Mouse (Mus musculus) right cerebral cortex, postnatal 4 days (tissue): Measurements from ENCODE around the gene Ube2m.

Experiments
- DNase-seq: peaks from one replicate; pipeline ENCODE4 v3.0.0-alpha.2; 2022

Ube2m gene

DNA sequence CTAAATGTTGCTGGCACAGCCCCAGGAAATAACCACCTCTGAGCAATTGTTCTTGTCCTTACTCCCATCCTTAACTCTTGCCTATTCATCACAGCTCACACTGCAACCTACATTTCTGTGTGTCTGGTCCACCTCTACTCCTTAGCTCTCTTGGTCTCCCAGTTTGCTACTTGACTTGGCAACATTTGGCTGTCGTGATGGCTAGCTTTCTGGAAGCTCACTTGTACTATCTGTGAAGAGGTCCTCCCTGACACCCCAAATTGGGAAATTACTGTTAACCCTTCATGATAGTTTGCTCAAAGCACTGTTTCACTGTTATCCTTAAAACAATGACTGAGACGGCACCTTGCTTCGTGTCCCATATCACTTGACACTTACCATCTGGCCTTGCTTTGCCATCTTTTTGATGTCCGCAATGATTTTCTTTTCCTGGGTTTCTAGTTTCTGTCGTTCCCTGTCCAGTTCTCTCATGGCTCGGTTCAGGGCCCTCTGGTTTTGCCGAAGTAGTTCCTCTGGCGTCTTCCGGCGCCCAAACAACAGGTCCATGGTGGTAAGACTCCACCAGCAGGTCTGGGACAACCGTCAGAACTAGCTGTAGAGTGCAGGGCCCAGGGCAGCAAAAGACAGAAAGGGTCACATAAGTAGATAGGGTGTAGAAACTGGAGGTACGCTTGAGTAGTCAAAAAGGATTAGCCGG, 4.5 kb downstream of the Ube2m start:
- no peak for DNase-seq

DNA sequence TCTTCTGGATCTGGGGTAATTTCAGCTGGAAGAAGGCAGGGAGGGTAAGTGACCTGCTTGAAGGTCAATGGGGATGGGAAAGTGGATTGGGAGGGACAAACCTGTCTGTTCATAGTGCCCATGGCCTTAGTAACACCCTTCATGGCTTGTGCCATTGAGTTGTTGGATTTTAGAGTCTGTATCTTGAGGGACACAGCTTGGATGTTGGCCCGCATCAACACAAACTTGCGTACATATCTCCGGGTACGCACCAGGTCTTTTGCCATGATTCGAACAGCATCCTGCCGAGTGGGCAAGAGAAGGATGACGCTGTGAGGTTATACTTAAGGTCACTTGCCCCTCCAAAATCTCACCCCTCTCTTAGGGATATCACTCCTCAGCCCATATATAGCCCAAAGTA, 5.5 kb downstream of the Ube2m start:
- DNase-seq = no peak

DNA sequence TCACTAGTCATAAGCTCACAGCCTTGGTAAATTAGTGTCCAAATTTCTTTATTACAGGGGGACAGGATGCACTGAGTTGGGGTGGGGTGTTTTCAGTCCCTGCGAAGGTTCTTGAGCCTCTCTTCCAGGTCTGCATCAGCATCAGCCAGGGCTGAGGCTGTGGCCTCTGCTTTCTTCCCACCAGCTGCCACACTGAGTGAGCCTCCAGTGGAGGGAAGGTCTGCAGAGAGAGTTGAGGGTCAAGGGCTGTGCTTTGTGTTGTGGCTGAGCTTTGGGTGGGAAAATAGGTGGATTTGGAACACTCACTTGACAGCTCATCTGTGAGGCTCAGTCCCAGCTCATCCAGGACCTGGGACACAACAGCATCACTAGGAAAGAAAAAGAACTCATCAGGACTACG, 6.1 kb downstream of the Ube2m start:
- no peak for DNase-seq

- DNase-seq = peak; percentile 29
Measured at GRCm38 (mm10) chr7:13031069-13031468, 7.0 kb downstream of the Ube2m start.

GRCm38 (mm10) chr7:13028986-13029385, 9.1 kb downstream of the Ube2m start:
- no peak for DNase-seq

DNA sequence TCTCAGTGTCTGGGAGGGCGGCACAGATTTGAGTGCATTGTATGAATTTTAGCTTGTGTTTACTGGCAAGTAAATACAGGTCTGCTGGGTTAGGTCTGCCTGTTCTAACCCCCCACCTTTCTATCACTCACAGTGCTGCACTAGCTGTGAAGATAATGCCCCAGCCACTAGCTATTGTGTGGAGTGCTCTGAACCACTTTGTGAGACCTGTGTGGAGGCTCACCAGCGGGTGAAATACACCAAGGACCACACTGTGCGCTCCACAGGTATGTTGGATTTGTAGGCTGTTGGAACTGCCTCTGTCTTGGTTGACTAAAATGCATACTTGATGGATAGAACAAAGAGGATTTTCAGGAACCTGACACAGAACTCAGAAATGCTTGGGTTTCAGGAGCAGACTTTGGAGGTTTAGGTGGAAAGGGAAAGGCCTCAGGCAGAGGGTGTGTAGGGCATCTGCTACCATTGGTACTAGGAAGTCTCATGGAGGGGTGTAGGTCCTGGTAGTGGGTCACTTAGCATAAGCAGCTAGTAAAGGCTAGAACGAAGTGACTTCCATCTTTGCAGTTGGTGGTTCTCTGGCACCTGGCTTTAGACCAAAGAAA, 12.5 kb downstream of the Ube2m start:
- no peak for DNase-seq

- peak; percentile 88 for DNase-seq
Measured at GRCm38 (mm10) chr7:13024805-13025204, 13.3 kb downstream of the Ube2m start.

DNA sequence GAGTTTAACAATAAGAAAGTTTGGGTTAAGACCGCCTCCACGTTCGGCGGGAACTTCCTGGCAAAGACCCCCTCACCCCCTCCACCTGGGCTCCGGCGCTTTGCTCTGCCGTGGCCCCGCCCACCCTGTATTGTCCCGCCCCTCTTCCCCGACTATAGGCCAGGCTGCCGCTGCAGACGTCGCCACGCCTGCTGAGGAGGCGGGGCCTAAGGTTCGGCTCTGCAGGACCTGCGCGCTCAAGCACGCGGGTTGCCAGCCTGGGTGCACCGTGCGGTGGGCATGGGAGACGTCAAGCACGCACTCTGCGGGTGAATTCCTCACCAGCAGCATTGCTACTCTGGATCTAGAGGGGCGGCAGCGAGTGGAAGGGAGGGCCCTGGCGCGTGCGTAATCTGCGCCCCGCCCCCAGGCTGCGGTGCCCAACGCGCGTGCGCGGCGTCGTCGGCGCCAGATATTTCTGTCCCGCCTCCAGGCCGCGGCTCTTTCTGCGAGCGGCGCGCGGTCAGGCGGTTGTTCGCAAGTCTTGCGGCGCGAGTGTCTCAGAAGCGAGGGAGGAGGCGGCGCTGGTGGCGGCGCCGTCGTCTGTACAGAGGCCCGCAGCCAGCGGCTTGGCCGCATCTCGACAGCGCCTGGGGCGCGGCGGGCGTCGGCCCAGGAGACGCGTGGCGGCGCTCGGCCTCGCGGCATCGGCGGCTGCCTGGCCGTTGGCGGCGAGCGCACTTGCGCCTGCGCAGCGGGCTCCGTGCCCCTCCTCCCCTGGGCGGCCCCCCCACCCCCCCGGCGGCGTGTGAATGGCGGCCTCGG, 13.9 kb downstream of the Ube2m start:
- DNase-seq = peak; percentile 96

GRCm38 (mm10) chr7:13022773-13023535, 15.1 kb downstream of the Ube2m start:
- DNase-seq = peak; percentile 55

DNA sequence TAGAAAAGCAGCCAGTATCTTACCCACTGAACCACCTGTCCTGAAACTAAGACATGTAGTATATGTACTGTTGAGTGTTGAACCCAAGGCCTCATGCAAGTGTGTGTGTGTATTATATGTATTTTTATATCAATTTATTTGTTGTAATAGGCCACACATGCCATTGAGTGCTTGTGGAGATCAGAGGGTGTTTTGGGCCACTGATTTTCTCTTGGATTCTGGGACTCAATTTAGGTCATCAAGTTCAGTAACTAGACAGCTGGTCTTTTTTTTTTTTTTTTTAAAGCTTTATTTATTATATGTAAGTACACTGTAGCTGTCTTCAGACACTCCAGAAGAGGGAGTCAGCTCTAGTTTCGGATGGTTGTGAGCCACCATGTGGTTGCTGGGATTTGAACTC, 22.9 kb downstream of the Ube2m start:
- no peak for DNase-seq

- DNase-seq = no peak
Measured at GRCm38 (mm10) chr7:13014275-13014839, 23.7 kb downstream of the Ube2m start.

GRCm38 (mm10) chr7:13013671-13014070, 24.4 kb downstream of the Ube2m start:
- DNase-seq = no peak

GRCm38 (mm10) chr7:13010005-13010908, 27.8 kb downstream of the Ube2m start, which contains the start of gene Zbtb45:
Gene Zbtb45 (minus strand): TSS chr7:13010034.
- no peak for DNase-seq

DNA sequence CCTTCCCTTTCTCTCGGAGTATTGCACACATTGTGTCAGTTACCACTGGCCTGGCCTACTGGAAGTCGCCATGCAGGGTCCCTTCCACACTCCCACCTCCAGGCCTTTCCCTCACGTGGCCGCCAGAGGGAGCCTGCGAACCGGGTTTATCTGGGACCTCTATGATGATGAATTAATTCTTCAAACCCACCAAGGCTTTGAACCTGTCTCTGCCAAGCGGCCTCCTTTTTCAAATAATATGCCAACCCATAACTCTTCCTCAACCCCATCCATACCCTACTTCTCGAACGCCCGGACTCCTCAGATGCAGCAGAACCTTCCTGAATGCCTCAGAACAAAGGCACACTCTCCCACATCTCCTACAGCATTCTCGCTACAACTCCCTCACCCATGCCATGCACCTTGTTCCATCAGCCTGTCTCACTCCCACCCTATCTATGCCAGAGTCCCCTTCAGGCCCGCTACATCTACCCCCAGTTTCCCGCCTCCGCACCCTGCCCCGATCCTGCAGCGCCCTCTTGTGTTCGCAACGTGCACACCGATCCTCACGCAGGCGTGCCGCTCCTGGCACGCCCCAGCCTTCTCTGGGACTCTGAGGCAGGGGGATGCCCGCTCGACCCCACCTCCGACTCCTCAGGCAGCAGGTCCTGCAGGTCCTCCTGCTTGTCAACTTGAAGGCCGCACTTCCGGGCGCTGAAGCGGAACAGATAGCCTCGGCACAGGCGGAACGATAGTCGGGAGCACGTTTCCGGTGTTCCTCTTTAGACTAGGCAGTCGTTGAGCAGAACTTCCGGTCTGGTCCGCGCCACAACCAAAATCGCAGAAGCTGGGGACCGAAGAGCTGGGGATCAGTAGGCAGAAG, 28.7 kb downstream of the Ube2m start:
- DNase-seq = peak; percentile 89

- peak; percentile 19 for DNase-seq
Measured at GRCm38 (mm10) chr7:13007341-13008092, 30.6 kb downstream of the Ube2m start.

DNA sequence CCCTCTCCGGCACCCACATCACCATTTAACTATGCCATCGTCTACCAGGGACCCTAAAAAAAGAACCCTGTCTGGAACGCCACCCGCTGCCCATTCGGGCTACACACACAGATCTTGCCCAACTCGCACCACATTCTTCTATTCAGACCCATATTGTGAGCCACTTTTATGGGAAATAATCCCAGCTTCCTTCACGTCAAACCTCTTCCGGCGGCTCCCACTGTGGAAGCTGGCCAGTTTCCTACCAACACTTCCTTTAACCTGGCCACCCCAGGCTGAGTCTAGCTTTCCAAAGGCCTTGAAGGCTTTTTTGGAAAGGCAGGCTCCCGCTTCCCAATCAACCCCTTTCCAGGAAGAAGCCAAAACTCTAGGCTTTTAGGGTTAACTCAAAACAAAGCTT, 31.5 kb downstream of the Ube2m start:
- no peak for DNase-seq

DNA sequence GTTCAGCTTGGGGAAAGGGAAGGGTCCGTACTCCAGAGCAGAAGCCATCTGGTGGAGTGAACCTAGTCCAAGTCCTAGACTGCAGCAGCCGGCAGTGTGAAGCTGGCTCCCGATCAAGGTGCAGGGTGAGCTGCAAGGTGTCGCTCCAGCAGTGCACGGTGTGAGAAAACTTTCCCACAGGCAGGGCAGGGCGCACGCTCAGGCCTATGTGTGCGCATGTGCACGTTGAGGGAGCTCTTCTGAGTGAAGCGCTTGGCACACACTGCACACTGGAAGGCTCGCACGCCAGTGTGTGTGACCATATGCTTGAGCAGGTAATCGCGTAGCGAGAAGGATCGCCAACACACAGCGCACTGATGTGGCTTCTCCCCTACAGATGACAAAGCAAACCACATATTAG, 32.1 kb downstream of the Ube2m start:
- DNase-seq = no peak

GRCm38 (mm10) chr7:13003380-13003779, 34.7 kb downstream of the Ube2m start:
- DNase-seq = no peak

- DNase-seq = no peak
Measured at GRCm38 (mm10) chr7:13001584-13001983, 36.5 kb downstream of the Ube2m start.

DNA sequence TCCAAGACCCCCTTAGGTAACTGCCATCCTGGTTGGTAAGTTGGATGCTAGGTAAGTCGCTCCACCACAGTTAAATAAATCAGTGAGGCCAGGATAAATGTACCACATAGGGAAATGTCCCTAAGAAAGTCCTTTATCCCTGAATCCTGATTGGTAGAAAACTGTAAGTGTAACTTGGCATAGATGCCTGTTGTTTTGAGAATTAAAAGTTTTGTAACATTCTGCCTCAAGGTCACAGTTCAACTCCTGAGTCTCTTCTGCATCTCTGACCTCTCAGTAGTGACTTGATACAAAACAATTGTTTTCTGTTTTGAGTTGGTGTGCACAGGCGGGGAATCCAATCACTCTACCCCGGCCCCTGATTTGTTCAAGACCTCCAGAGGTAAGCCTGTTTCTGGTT, 39.2 kb downstream of the Ube2m start, which contains the start of gene Trim28:
TSS of gene Trim28 (plus strand) at position 264 of the 400 bp plus-strand sequence.
- no peak for DNase-seq
